Mouse (Mus musculus) hindbrain, embryonic 11.5 days (tissue): ENCODE measurements around the gene Rerg. TPM values are rescaled to one million over a fixed set of nuclear protein-coding genes. Genes with fewer than 3 reads are reported as not detected.

ENCODE experiments used
- ATAC-seq: fragments of 200-750 bp; cut with Nextera tagmentation; 2 replicates; pipeline ENCODE4 v1.8.0; 2017; ENCODE audit warnings: mild to moderate bottlenecking, moderate TSS enrichment, moderate library complexity; ENCODE audit not compliant: low FRiP score
- DNase-seq: peaks from one replicate; pipeline ENCODE4 v3.0.0-alpha.2; 2015; ENCODE audit warnings: low spot score
- H3K27ac ChIP-seq: fragments of 300-500 bp; sonication (generic); 2 replicates; pipeline ENCODE4 v1.5.1; 2014; ENCODE audit warnings: mild to moderate bottlenecking, low read depth, low read length
- H3K27me3 ChIP-seq: fragments of 300-500 bp; sonication (generic); 2 replicates; pipeline ENCODE4 v1.6.1; 2014; ENCODE audit warnings: mild to moderate bottlenecking, low read length, moderate library complexity, mixed read lengths; ENCODE audit not compliant: control insufficient read depth, insufficient read depth
- H3K36me3 ChIP-seq: fragments of 300-500 bp; sonication (generic); 2 replicates; pipeline ENCODE4 v1.6.1; 2014; ENCODE audit warnings: mild to moderate bottlenecking, low read length, moderate library complexity, mixed read lengths; ENCODE audit not compliant: control insufficient read depth, insufficient read depth
- H3K4me1 ChIP-seq: fragments of 300-500 bp; sonication (generic); replicated peaks from 2 replicates; pipeline ENCODE4 v1.6.1; 2014; ENCODE audit warnings: low read length, mixed read lengths; ENCODE audit not compliant: control insufficient read depth, insufficient read depth
- H3K4me2 ChIP-seq: fragments of 300-500 bp; sonication (generic); replicated peaks from 2 replicates; pipeline ENCODE4 v1.6.1; 2014; ENCODE audit warnings: mild to moderate bottlenecking, low read depth, low read length
- H3K4me3 ChIP-seq: fragments of 300-500 bp; sonication (generic); 2 replicates; pipeline ENCODE4 v1.5.1; 2014; ENCODE audit warnings: low read depth, low read length
- H3K9ac ChIP-seq: fragments of 300-500 bp; sonication (generic); 2 replicates; pipeline ENCODE4 v1.6.1; 2014; ENCODE audit warnings: low read depth, low read length
- H3K9me3 ChIP-seq: fragments of 300-500 bp; sonication (generic); 2 replicates; pipeline ENCODE4 v1.6.1; 2016; ENCODE audit warnings: low read length; ENCODE audit not compliant: control insufficient read depth
- WGBS: fragments of 180-500 bp; shearing (Covaris S2); extraction: QIAGEN DNeasy Blood & Tissue Kit; methylation state at CpG from one replicate; pipeline ENCODE4 v1.1.7; 2014; 5-methylcytosine and 5-hydroxymethylcytosine counted together
- polyA plus RNA-seq: library from polyadenylated mRNA; unstranded; fragments of >200 nt; fragmentation: Nextera tagmentation; extraction: Ambion mirVana; gene quantifications from 2 replicates; pipeline ENCODE4 v1.2.1, GENCODE M21; 2014

Gene Rerg
- 1.9 and 2.2 TPM in 2 replicates for polyA plus RNA-seq

DNA sequence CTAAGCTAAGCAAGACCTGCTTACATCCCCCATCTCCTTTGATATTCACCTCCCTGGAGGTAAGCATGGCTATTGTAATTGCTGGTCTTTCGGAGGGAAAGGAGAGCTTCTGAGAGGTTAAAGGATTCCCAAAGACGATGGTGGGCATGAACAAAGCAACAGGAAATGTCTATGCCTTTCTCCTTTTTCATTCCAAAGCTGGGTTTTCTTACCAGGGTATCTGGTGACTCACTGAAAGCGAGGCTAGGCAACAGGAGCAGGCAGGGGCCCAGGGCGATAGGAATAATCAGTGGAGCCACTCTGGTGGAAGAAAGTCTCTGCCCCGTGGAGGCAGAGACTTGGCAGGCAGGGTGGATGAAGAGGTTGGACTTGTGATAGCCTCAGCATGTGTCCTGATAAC lies at the start of gene Rerg:
TSS of gene Rerg (minus strand) at position 272 of the 400 bp plus-strand sequence.
- H3K27me3 ChIP-seq = peaks cover 6% of the 10 kb centered on the region
- peak within 1 kb of the TSS; percentile 95 for H3K4me2 ChIP-seq
- no peaks in the 10 kb centered on the region for H3K36me3 ChIP-seq
- 4% methylated on average over 5 of the region's 5 CpGs for WGBS
- peak within 1 kb of the TSS; percentile 46 for H3K4me3 ChIP-seq
- no peak within 1 kb of the TSS for H3K27ac ChIP-seq
- H3K9me3 ChIP-seq = no peaks in the 10 kb centered on the region
- peaks cover 2% of the 10 kb centered on the region; the same call in 1 of the 2 replicates for H3K4me1 ChIP-seq
- peak within 1 kb of the TSS; percentile 50 for H3K9ac ChIP-seq
- ATAC-seq (no peak), DNase-seq (no peak)

DNA sequence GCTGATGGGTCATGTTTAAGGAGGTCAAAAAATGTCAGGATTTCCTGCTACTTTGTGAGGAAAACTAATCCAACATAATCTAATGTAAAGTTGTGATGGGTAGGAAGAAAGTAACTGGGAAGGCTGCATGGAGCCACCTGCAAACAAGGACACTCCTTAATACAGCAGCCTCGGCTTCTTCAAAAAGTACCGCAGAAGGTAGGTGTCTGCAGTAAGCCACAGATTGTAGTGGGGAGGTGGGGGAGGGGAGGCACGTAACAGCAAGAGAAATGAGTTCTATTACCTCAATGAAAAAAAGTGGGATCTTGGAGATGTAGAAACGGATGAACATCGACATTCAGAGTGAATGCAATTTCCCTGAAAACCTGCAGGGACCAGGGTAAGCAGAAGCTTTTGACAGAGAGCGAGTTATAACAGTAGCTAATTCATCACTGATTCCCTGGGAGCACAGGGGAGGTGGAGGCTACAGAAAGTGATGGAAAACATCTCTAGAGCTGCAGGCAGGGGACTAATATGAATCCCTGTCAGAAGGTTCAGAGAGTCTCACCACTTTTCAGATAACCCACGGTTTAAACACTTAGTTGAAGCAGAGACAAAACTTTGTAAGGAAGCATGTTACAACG lies 47.7 kb upstream of the Rerg start:
- no peak overlapping the region for H3K27ac ChIP-seq
- no peak overlapping the region for H3K9ac ChIP-seq
- no peak overlapping the region for H3K4me3 ChIP-seq
- H3K9me3 ChIP-seq = no peaks in the 10 kb centered on the region
- DNase-seq = no peak
- no peaks in the 10 kb centered on the region for H3K27me3 ChIP-seq
- H3K36me3 ChIP-seq = no peaks in the 10 kb centered on the region
- no peak overlapping the region for H3K4me2 ChIP-seq
- ATAC-seq = no peak
- WGBS = 77% methylated on average over 8 of the region's 8 CpGs
- no peaks in the 10 kb centered on the region for H3K4me1 ChIP-seq

DNA sequence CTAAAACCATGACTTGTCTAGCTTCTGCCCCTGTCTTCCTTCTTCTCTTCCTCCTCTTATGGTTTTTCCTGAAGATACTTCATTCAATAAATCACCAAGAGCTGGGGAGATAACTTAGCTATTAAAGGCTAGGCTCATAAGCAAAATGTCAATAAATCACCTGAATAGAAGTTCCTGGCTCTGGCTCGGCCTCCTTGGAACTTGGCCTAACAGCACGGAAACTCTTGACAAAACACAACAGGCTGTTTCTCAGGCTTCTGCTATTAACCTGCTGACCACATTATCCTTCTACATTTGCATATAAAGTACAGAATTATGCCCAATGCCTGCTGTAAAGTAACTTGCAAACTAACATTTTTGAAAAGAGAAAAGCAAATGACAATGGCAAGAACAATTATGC lies 41.1 kb upstream of the Rerg start:
- WGBS = 92% methylated on average over 2 of the region's 2 CpGs
- DNase-seq (no peak), ATAC-seq (no peak)
- no peaks in the 10 kb centered on the region for H3K27me3 ChIP-seq
- H3K4me3 ChIP-seq = no peak overlapping the region
- H3K4me1 ChIP-seq = no peaks in the 10 kb centered on the region
- no peak overlapping the region for H3K4me2 ChIP-seq
- no peak overlapping the region for H3K9ac ChIP-seq
- H3K27ac ChIP-seq = no peak overlapping the region
- H3K9me3 ChIP-seq = no peaks in the 10 kb centered on the region
- no peaks in the 10 kb centered on the region for H3K36me3 ChIP-seq

DNA sequence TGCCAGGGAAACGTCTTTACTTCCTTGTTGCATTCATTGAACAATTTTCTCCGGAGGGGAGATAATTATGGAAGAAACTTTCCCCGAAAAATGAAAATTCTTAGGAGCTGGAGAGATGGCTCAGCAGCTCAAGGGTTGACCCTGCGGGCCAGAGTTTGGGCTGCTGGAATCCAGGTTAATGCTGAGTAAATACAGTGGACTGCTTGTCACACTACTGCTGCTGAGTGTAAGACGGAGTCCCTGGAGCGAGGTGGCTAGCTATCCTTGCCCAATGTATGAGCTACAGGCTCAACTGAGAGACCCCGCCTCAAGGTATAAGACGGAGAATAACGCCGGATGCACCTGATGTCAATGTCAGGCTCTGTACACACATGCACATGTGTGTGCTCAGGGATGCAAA lies 40.7 kb upstream of the Rerg start:
- H3K27me3 ChIP-seq = no peaks in the 10 kb centered on the region
- no peak overlapping the region for H3K4me3 ChIP-seq
- H3K27ac ChIP-seq = no peak overlapping the region
- 93% methylated on average over 10 of the region's 10 CpGs for WGBS
- H3K9ac ChIP-seq = no peak overlapping the region
- no peaks in the 10 kb centered on the region for H3K9me3 ChIP-seq
- H3K4me1 ChIP-seq = no peaks in the 10 kb centered on the region
- no peaks in the 10 kb centered on the region for H3K36me3 ChIP-seq
- DNase-seq (no peak), ATAC-seq (no peak)
- H3K4me2 ChIP-seq = no peak overlapping the region

DNA sequence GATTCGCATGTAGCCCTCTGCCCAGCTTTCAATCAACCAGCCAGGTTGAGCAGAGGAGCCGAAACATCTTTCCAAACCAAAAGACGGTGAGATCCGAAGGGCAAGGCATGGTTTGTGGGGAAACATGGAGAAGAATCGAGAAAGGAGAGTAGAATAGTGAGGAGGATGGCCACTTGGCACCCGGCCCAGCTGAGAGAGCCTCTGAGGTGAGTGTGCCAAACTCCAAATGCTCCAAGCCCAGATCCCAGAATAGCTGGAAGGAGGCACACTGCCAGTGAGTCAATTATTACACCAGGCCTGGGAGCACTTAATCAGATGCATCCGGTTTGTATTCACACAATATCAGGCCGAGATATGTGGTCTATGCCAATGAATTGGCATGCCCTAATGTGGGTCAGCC lies 39.7 kb upstream of the Rerg start:
- Histone ChIP-seq H3K4me1 (no peaks in the 10 kb centered on the region), H3K27ac (no peak overlapping the region), H3K27me3 (no peaks in the 10 kb centered on the region), H3K4me3 (no peak overlapping the region), H3K4me2 (no peak overlapping the region), H3K36me3 (no peaks in the 10 kb centered on the region), H3K9me3 (no peaks in the 10 kb centered on the region), H3K9ac (no peak overlapping the region)
- DNase-seq (no peak), ATAC-seq (no peak)
- 90% methylated on average over 8 of the region's 8 CpGs for WGBS

DNA sequence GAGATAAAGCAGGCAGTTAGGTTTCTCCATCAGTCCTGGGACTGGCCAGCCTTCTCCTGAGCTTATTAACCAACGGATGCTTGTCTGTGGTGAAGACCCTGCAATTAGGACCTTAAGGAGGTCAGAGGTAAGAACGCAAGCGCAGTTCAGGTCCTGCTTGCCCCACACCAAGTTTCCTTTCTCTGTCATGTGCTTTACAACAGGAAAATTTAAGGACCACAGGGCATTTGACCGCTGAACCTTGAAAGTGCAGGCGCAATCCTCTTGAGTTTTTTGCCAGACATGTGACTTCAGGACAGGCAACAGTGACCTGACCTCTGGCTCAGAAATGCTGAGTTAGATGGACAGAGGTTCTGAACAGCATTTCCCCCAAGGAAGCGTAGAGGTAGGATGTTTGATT lies 36.8 kb upstream of the Rerg start:
- ATAC-seq (no peak), DNase-seq (no peak)
- 93% methylated on average over 6 of the region's 6 CpGs for WGBS
- H3K27me3 ChIP-seq = no peaks in the 10 kb centered on the region
- no peak overlapping the region for H3K27ac ChIP-seq
- no peaks in the 10 kb centered on the region for H3K36me3 ChIP-seq
- no peak overlapping the region for H3K4me2 ChIP-seq
- H3K9me3 ChIP-seq = no peaks in the 10 kb centered on the region
- no peak overlapping the region for H3K4me3 ChIP-seq
- no peaks in the 10 kb centered on the region for H3K4me1 ChIP-seq
- H3K9ac ChIP-seq = no peak overlapping the region

DNA sequence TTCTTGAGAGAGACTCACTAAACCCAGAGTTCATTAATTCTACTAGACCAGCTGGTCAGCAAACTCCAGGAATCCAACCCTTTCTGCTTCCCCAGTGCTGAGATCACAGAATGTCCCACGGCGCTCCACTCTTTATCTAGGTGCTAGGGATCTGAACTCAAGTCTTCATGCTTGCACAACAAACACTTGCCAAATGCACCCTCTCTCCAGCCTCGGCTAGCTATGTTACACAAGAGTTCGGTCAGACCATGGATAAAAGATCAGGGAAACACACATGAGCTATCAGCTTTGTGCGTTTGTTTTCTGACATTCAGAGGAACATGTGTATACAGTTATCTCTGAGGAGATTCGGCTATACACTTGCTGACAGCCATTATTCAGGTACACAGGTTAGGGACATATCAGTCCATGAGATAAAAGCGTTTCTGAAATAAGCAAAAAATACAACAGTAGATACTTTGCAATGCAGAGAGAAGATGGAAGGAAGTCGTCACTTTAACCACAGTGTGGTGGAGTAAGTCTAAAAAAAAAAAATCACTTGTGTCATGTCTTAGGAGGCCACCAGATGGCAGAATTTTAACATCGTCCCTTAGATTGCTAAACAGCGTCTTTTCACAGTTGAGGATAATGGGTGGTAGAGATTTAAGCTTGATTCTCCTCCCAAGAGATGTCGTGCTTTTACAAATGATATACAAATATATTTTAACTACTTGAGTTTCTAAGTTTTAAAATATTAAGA lies 35.5 kb upstream of the Rerg start:
- Histone ChIP-seq H3K4me3 (no peak overlapping the region), H3K36me3 (no peaks in the 10 kb centered on the region), H3K9ac (no peak overlapping the region), H3K9me3 (no peaks in the 10 kb centered on the region), H3K27ac (no peak overlapping the region), H3K4me2 (no peak overlapping the region), H3K27me3 (no peaks in the 10 kb centered on the region), H3K4me1 (no peaks in the 10 kb centered on the region)
- WGBS = 64% methylated on average over 11 of the region's 11 CpGs
- peak; percentile 59 for DNase-seq
- ATAC-seq = no peak

DNA sequence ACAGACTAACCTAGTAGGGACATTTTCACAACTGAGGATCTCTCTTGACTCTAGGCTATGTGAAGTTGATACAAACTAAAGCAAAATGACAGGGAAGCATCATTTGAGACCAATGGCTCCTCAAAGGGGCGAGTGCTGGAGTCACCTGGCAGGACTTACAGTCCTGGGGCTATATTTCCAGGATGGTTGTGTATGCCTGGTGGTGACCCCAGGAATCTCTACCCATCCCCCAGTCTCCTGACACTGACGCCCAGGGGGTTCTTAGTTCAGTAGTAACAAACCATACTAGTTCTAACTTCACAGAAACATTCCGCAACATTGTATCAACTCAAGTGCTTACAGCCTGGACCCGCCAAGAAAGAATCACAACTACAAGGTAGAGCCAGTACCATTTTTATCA lies 32.4 kb upstream of the Rerg start:
- no peak overlapping the region for H3K4me3 ChIP-seq

DNA sequence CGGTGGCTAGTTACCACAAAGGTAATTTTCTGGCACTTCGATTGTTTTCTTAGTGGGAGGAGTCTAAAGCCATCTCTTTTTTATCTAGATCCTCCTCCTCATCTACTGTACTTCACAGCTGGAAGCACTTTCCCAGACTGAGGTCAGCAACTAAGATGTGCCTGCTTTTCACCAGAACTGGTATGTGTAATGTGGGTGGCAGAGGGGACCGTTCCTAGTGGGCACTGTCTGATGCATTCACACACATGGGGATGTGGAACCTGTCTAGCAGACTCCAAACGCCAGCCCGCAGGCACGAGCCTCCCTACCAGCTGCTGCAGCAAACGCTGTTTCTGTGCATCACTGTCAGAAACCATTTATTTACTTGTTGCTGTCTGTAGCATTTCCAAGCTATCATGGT lies 31.3 kb upstream of the Rerg start:
- no peak for ATAC-seq

More for the DNA sequence above, 32.4 kb upstream of the Rerg start:
- H3K36me3 ChIP-seq = no peaks in the 10 kb centered on the region
- no peaks in the 10 kb centered on the region for H3K4me1 ChIP-seq
- no peak for DNase-seq
- 90% methylated on average over 4 of the region's 4 CpGs for whole genome bisulfite sequencing
- no peaks in the 10 kb centered on the region for H3K27me3 ChIP-seq
- no peak overlapping the region for H3K27ac ChIP-seq
- no peak for ATAC-seq
- H3K9me3 ChIP-seq = no peaks in the 10 kb centered on the region
- H3K9ac ChIP-seq = no peak overlapping the region
- no peak overlapping the region for H3K4me2 ChIP-seq

More for the DNA sequence above, 31.3 kb upstream of the Rerg start:
- no peaks in the 10 kb centered on the region for H3K9me3 ChIP-seq
- WGBS = 77% methylated on average over 7 of the region's 7 CpGs
- no peak for DNase-seq
- no peak overlapping the region for H3K27ac ChIP-seq
- no peaks in the 10 kb centered on the region for H3K36me3 ChIP-seq
- no peak overlapping the region for H3K4me3 ChIP-seq
- H3K4me2 ChIP-seq = no peak overlapping the region
- no peak overlapping the region for H3K9ac ChIP-seq
- no peaks in the 10 kb centered on the region for H3K4me1 ChIP-seq
- no peaks in the 10 kb centered on the region for H3K27me3 ChIP-seq
